Mouse (Mus musculus) mesoderm, embryonic 11.5 days (tissue): ENCODE measurements around the gene Cacna2d2.

Experiments
- DNase-seq: peaks from one replicate; pipeline ENCODE4 v3.0.0-alpha.2; 2012; ENCODE audit warnings: low read depth, low spot score

The Cacna2d2 gene

DNA sequence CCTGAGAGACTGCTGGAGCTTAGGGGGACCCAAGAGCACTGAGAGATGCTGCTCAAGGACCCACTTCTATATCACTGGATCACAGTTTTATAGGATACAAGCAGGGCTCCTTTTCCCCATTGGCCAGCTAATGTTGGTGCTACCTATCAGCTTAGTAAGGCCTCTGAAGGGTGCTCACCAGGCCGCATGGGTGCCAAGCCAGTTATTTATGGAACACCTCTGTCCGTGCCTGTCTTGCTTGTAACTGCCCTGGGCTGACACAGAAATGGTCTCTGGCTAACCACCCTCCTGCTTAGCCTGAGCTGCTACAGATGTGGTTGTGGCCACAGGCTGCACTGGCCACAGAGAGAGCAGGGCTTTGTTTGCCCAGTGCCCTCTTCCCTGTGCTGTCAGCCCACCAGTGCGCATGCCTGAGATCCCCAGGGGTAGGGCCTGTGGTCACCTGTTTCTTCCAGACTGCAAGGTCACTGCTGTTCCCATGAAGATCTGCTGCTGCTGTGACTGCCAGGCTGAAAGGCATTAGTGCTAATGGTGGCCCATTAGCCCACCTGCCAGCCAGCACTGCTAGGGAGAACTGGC lies 101.4 kb downstream of the Cacna2d2 start:
- no peak for DNase-seq

DNA sequence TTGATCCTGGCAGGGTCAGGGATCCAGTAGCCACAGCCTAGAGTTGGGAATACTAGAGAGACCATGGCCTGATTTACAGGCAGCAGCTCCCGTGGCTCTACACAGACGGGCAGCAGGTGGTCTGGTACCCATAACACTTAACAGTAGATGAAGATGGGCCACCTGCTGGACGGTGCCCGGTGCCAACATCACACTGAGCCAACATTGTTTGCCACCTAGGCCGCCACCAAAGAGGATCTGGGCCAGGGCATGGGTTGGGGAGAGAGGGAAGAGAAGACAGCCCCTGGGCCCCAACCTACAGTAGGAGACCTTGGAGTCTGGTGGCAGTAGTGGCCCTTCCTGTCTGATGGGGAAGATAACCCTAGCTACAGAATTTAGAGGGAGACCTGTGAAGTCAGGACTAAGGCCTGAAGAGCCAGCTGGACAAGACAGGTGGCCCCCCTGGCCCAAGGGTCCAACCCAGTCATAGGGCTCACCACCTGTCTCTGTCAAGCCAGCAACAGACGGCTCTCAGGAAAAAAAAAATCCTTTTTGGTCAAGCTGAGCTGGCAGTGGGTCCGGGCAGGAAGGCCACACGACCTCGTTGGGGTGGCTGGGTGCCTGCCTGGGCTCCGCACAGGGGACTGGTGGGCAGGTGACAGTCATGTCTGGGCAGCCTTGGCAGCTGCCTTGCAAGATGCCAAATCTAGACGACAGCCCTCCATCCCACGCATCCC lies 102.9 kb downstream of the Cacna2d2 start:
- DNase-seq = no peak

DNA sequence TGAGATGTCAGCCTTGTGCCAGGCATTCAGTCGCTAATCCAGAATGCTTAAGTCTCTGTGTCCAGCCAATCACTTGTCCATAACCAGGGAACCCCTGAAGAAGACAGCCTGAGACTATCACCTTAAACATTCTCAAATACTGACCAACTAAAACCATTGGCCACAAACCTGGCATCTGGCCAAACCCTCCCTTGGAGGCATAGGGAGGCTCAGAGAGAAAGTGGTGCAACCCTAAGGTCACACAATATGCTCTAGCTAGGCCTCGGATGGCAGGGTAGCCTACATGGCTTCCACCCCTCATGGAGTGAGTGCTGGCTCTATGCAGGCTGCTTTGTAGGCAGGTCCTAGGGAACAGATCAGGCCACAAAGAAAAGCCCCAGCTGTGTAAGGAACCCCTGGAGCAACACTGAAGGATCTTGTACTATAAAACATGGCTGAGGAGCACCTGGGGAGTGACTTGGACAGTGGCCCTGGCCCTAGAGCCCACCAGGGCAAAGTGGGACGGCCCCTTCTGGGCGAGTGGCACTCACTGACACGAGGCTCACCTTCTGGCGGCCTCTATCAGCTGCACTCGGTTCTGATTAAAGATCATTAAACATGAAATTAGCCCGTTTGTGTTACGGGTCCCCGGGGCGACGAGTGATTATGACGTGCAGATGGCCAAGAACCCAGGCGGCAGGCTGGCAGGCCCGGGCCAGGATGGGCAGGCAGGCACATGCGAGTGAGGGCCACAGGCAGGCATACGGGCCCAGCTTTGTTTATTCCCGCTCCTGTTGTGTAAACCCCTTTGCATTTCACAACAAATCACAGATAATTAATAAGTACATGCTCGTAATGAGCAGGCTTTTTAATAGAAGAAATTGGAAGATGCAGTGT lies 105.5 kb downstream of the Cacna2d2 start:
- no peak for DNase-seq

DNA sequence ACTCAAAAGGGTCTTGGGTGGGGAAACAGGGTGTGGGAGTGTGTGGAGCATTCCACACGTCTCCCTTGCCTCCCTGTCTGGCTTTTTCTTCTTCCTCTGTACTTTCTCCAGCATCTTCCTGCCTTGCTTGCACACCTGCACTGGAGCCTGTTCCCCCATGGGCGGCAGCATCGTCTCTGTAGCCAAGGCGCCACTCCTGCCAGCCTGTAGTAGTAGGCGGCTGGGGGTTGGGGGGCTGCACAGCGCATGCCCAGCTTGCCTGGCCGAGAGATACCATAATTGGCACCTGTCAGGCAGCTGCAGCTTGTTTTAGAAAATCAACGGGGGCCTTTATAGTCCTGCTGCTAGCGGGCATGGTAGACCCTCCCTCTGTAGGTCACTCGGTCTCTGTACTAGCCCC lies 108.9 kb downstream of the Cacna2d2 start:
- DNase-seq = no peak

DNA sequence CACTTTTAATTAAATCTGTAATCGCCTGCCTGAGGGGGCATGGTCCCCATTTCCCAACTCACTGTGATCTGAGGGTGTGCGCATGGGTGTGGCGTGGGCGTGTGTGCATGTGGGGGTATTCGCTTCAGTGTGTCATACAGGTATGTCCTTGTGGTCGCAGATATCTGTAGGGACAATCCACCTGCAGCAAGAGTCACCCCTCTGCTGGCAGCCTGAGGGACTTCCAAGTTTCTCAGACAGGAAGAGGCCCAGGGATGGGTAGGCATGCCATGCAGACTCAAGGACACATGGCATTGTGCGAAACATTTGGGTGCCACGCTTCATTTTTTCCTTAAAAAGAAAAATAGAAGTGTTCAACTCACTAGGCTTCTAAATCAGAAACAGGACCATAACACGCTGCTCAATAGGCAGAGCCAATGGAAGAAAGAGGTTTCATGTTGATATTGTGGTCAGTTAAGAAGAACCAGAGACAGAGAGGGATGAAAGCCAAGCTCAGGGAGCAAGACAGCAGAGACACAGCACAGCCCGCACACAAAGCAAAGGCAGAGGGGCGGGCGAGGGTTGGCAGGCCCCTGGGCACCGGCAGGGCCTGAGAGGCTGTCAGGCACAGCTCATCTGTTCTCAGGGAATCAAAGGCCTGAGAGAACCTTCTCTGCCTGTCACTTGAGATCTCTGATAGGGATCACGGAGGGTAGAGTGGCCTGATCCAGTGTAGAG lies 111.1 kb downstream of the Cacna2d2 start:
- no peak for DNase-seq

DNA sequence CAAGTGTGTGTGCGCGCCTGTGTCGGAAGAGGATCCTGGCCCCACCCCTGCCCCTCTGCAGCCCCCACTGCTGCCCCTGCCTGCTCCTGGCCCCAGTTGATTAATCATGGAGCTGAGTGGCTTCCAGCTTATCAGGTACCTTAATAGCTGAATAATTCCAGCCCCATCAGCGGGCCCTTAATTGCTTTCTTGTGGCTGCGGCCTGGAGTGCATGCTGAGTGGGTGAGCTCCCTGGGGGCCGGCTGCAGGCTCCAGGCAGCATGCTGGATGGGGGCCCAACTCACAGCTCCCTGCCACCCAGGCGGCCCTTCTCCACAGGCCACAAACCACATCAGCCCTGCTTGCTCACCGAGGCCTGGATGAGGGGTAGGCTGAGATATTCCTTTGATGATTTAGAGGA lies 112.0 kb downstream of the Cacna2d2 start:
- DNase-seq = no peak

DNA sequence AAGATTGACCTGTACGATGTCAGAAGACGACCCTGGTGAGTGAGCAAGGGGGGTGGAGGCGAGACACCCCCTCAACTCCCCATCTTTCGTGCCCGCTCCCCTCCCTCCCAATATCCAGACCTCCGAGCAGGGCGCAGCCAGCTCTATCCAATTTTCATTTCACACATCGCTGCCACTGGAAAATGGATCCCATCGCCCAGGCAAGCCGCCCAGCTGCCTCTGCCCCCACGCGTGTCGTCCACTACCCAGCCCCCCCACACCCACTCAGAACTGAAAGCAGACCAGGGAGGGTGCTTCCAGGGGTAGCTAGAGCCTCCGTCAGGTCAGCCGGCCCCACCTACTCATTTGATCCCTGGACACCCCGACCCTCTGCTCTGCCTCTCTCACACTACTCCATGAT lies 112.9 kb downstream of the Cacna2d2 start:
- no peak for DNase-seq

DNA sequence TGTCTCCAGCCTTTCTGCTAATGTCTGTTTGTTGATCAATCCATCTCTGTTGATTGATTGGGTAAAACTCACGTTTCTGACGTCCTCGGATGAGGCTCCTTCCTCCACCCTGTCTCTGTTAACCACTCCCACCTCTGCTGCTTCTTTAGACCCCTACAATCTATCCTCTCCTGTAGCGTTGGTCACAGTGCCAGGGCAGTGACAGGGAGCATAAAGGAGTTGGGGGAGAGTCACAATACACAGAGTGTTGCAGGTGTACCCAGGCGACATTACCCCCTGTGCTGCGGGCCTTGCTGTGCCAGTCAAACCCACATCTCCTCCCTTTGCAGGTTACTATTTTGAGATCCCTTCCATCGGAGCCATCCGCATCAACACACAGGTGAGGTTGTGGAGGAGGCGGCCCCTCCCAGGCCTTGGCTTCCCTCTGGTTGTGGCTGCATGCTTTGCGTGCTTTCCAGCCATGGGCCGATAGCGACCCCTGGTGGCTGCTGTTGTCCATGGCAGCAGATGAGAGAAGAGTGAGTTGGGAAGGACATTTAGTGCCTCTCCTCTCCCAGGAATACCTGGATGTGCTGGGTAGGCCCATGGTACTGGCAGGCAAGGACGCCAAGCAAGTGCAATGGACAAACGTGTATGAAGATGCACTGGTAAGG lies 115.0 kb downstream of the Cacna2d2 start:
- DNase-seq = peak; percentile 88

DNA sequence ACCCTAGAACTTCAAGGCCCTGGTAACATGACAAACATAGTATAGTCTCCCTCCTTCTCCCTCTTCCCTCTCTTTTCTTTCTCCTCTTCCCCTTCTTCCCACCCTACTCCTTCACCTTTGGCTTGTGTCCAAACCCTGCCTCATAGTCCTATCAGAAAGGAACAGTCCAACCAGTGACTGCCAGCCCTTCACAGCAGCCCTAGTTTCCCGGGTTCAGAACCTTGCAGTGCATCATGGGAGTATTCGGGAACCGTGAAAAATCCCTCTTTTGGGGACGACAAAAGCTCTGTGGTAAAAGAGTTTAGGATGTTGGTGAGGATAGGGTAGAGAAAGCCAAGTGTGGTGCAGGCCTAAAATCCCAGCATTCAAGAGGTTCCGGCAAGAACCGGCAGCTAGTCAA lies 120.9 kb downstream of the Cacna2d2 start:
- no peak for DNase-seq

DNA sequence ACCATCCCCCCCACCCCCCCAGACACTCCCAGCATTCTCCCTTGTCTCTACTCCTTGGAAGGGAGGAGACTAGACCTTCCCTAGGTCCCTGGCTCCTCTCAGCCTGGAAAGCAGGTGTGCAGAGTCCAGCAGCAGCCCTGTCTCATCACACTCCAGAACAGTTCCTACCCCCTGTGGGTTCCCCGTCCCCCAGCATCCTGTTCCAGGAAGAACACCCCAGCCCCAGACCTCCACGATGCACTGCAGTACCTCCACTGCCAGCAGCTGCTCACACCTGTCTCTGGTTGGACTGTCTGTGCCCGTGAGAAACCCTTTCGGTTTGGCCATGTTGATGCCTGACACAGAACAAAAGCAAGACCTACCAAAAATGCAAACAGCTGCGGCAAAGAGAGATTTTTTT lies 121.8 kb downstream of the Cacna2d2 start:
- no peak for DNase-seq

DNA sequence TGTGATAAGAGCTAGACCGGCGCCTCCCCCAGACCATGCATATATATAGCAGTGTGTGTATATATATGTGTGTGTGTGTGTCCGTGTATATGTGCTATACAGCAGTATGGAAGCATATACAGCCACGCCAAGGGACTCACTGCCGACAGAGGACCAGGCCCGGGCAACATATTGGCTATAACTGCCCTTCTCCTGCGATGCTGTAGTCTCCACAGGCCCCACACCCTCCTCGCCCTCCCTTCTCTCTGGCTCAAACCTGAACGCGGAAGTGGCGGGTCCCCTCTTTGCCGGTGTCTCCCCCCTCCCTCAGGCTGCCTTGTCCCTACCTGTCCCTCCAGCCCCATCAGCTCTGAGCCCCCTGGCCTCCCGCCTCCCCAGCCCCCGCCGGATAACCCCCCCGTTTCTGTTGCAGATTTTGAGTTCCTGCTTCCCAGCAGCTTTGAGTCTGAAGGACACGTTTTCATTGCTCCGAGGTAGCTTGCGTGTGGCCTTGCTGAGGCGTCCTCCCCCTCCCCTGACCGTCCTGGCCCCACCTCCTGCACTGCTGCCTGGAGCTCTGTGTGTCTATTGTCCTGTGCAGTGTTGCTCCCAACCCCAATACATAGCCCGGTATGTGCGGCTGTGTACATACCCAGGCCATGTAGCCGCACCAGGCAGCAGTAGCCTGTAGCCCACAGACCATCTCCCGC lies 122.4 kb downstream of the Cacna2d2 start:
- DNase-seq = no peak

DNA sequence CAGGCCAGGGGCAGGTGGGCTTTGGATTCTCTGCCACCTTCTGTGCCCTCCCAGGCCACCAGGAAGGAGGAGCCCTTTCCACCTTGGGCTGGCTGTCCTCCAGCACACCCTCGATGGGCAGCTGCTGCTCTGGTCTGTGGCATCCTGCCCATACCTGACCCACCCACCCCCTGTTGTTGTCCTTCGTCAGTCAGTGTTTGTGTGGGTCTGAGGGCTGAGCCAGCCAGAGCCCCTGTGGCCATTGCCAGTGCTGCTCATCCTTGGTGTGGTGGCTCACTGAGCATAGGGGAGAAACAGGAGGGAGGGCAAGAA lies 122.9 kb downstream of the Cacna2d2 start:
- no peak for DNase-seq

DNA sequence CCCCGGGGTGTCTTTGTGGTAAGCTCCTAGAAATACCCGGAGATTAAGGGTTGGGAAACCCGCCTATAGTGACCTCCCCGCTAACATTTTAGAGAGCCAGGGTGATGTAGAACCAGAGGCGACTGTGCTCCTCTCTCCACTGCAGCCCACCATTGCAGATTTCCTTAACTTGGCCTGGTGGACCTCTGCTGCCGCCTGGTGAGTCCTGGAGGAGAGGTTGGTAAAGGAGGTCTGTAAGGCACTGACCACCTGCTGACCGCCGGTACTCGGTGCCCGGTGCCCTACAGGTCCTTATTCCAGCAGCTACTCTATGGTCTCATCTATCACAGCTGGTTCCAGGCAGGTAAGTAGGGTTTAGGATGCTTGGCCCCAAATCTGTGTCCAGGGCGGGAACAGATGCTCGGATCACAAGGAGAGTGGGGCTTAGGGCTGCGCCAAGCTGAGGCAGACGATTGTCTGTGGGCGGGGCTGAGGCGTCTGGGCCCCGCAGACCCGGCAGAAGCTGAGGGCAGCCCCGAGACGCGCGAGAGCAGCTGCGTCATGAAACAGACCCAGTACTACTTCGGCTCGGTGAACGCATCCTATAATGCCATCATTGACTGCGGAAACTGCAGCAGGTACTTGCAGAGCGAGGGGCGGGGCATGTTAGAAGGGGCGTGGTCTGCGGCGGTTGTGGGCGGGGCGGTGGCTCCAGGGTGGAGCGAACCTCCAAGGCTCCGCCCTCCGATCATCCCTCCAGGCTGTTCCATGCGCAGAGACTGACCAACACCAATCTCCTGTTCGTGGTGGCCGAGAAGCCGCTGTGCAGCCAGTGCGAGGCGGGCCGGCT lies 127.0 kb downstream of the Cacna2d2 start:
- DNase-seq = peak; percentile 76

DNA sequence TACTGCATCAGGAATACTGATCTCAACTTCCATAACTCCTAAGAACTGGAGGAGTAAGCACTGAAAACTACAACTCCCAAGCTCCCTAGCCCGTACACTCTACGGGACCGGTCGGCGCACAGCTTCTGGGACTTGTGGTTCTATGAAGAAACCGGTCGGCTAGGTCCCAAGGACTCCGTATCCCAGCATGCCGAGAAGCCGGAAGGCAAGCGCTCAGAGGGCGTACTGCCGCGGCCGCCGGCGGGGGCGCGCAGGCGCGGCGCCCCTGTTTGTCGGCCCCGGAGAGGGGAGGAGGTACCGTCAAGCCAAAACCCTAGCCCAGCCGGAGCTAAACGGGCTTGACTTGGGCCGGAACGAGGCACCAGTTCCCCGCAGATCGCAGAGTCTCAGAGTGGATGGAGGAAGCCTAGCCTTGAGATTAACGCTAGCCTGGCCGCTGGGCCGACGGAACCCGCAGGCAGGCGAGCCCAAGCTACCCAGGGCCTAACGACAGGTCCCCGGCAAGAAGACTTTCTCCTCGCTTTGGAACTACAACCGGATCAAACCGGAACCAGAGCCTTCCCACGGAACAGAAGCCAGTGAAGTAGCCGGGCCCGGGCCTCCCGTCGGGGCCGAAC lies 134.5 kb downstream of the Cacna2d2 start, which contains the start of gene Tmem115:
Gene Tmem115 (plus strand): TSS at position 155 of the 617 bp plus-strand sequence.
- DNase-seq = peak; percentile 96

DNA sequence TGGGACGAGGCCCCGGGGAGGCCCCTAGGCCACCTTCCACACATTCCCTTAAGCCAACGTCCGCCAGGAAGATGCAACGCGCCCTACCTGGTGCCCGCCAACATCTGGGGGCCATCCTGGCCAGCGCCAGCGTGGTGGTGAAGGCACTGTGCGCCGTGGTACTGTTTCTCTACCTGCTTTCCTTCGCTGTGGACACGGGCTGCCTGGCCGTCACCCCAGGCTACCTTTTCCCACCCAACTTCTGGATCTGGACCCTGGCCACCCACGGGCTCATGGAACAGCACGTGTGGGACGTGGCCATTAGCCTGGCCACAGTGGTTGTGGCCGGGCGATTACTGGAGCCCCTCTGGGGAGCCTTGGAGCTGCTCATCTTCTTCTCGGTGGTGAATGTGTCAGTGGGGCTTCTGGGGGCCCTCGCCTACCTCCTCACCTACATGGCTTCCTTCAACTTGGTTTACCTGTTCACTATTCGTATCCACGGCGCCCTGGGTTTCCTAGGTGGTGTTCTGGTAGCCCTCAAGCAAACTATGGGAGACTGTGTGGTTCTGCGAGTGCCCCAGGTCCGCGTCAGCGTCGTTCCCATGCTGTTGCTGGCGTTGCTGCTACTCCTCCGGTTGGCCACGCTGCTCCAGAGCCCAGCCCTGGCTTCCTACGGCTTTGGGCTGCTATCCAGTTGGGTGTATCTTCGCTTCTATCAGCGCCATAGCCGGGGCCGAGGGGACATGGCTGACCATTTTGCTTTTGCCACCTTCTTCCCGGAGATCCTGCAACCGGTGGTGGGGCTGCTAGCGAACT lies 135.2 kb downstream of the Cacna2d2 start:
- DNase-seq = no peak

DNA sequence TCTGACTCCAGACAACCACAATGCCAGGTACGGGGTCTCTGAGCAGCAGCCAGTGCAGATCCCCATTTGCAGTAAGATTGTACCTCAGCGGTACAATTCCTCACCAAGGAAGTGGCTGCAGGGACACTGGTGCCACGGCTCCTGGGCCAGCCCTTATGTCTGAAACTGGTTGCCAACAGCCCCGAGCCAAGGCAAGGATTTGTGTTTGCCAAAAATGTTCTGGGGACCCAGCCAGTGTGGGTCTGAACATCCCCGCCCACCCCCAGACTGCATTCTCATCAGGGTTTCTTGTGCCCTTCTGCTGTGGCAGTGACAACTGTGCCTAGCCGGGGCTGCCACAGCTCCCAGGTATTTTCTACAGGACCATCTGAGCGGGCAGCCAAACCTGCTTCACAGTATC lies 138.8 kb downstream of the Cacna2d2 start:
- no peak for DNase-seq

DNA sequence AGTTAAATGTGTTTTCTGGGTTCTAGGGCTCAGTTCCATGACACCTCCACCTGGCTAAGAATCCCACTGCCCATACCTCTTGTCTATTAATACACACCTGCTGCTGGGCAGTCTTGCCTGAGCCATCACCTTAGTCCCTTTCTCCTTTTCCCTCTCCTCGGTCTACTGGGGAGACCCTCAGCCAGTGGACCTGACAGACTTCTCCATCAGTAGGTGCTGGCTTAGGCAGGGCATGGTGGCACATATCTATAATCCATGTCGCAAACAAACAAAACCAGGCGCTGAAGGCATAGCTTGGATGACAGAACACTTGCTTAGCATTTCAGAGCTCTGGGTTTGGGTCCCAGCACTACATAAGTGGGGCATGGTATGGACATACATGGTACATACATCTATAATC lies 139.3 kb downstream of the Cacna2d2 start:
- DNase-seq = no peak

DNA sequence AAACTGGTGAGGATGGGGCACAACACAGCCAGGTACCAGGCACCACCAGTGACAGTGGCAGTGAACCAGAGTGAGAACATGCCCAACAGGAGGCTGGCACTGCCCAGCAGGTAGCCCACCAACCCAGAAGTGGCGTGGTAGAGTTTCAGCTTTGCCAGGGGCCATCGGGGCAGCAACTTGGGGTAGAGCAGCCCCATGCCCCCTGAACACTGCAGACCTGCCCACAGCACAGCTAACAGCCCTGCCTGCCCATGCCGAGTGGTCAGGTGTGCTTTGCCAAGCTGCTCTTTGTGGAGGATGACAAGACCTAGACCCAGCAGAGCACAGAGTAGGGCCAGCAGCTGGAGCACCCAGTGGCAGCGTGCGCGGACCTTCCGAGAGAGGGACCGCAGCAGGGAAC lies 140.5 kb downstream of the Cacna2d2 start:
- DNase-seq = no peak

DNA sequence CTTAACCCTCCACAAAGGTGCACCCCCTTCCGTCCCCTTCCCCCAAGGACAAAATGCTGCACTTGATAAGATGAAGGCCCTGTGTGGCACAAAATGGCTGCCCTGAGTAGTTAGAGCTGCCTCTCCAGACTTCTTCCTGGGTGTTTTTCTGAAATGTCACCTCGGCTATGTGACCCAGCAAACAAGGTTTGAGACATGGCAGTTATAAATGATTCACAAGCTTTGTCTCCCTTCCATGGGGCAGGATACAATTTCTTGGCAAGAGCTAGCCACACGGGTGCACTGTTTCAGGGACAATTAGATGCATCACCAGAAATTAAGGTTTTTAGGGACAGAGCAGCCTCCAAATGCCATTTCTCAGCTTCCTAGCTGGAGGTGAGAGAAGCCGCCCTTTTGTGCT lies 141.0 kb downstream of the Cacna2d2 start:
- no peak for DNase-seq
